ENCODE assay signal across 8 mouse cellular contexts in genomic region chr19:53943802-53944785, GRCm38 (mm10). TPM values are rescaled to one million over a fixed set of nuclear protein-coding genes. Genes with fewer than 3 reads are reported as not detected.
DNase-seq lines count a peak whose midpoint lies in the region; ATAC-seq lines count a peak whose summit lies in the region.

Shoc2 (plus strand) TSS chr19:53944306.
Bbip1 (minus strand) TSS chr19:53944627.

- intact Hi-C loops in heart, postnatal 14 days (cut with DNase I): loop anchor here (2.0 to 10.0 kb wide), 3 partner anchors 41 to 1251 kb away; partner anchors contain the start of gene Smndc1

- H3K27me3 ChIP-seq in forebrain, embryonic 14.5 days (replicated peaks; ENCODE audit: control insufficient read depth, insufficient read depth, low read length): no peaks in the 10 kb centered on the region
- no peaks in the 10 kb centered on the region for H3K27me3 ChIP-seq in neural tube, embryonic 15.5 days (replicated peaks)

- H3K36me3 ChIP-seq in forebrain, embryonic 14.5 days (ENCODE audit: control insufficient read depth, insufficient read depth, low read length): peaks cover 7% of the 10 kb centered on the region
- H3K36me3 ChIP-seq in neural tube, embryonic 15.5 days: no peaks in the 10 kb centered on the region

- H3K9me3 ChIP-seq in forebrain, embryonic 14.5 days (replicated peaks; ENCODE audit: control insufficient read depth, low read length): no peaks in the 10 kb centered on the region
- no peaks in the 10 kb centered on the region for H3K9me3 ChIP-seq in neural tube, embryonic 15.5 days (replicated peaks)

- under 1% methylated on average over 56 of the region's 62 CpGs for WGBS in forebrain, embryonic 14.5 days
- WGBS in neural tube, embryonic 15.5 days: under 1% methylated on average over 60 of the region's 62 CpGs

- H3K4me3 ChIP-seq in forebrain, embryonic 14.5 days (ENCODE audit: low read depth, low read length): peak within 1 kb of the TSS; percentile 85
- H3K4me3 ChIP-seq in neural tube, embryonic 15.5 days (replicated peaks): peak within 1 kb of the TSS; percentile 95

- peak within 1 kb of the TSS; percentile 94 for H3K9ac ChIP-seq in forebrain, embryonic 14.5 days (ENCODE audit: low read length)
- peak within 1 kb of the TSS; percentile 94 for H3K9ac ChIP-seq in neural tube, embryonic 15.5 days (replicated peaks)

- peak; percentile 95 for ATAC-seq in forebrain, embryonic 14.5 days
- peak; percentile 96 for ATAC-seq in neural tube, embryonic 15.5 days (ENCODE audit: low FRiP score)

- peak; percentile 99 for DNase-seq in ES-CJ7 (ENCODE audit: low read depth, low spot score)
- peak; percentile 99 for DNase-seq in cerebellum, adult 11 months
- peak; percentile 100 for DNase-seq in forebrain, embryonic 14.5 days (ENCODE audit: low spot score)
- peak; percentile 97 to 98 for DNase-seq in heart, postnatal 14 days
- DNase-seq in layer of hippocampus, adult 11-12 months (ENCODE audit: low spot score): peak; percentile 99
- DNase-seq in lung, adult 18-20 months: peak; percentile 99
- DNase-seq in testis, postnatal 14 days (ENCODE audit: low spot score): peak; percentile 99

- peak within 1 kb of the TSS; percentile 58 for H3K4me2 ChIP-seq in forebrain, embryonic 14.5 days (ENCODE audit: low read length)
- H3K4me2 ChIP-seq in neural tube, embryonic 15.5 days: peak within 1 kb of the TSS; percentile 67

- H3K27ac ChIP-seq in forebrain, embryonic 14.5 days (ENCODE audit: low read depth, low read length): peak within 1 kb of the TSS; percentile 96
- H3K27ac ChIP-seq in neural tube, embryonic 15.5 days (replicated peaks): peak within 1 kb of the TSS; percentile 99

- H3K4me1 ChIP-seq in forebrain, embryonic 14.5 days (ENCODE audit: control insufficient read depth, insufficient read depth, low read length): peaks cover 12% of the 10 kb centered on the region
- peaks cover 22% of the 10 kb centered on the region for H3K4me1 ChIP-seq in neural tube, embryonic 15.5 days

RNA-seq across cellular contexts. Expression of gene Shoc2, which starts in this region (rescaled TPM):
- 49.6 and 61.1 TPM in 2 replicates for polyA plus RNA-seq in forebrain, embryonic 14.5 days (2014; fragmentation: Nextera tagmentation; extraction: Ambion mirVana)
- total RNA-seq in heart, postnatal 14 days (2021): 10 to 100 TPM; 30.2 to 34.4 TPM
- 58.4 and 59.4 TPM in 2 replicates for polyA plus RNA-seq in neural tube, embryonic 15.5 days (2015; fragmentation: Nextera tagmentation; extraction: Ambion mirVana)

RNA-seq across cellular contexts. Expression of gene Bbip1, which starts in this region (rescaled TPM):
- 174 and 180 TPM in 2 replicates for polyA plus RNA-seq in forebrain, embryonic 14.5 days (2014; fragmentation: Nextera tagmentation; extraction: Ambion mirVana)
- total RNA-seq in heart, postnatal 14 days (2021): 10 to 100 TPM; 35.3 to 35.8 TPM
- polyA plus RNA-seq in neural tube, embryonic 15.5 days (2015; fragmentation: Nextera tagmentation; extraction: Ambion mirVana): 115 and 135 TPM in 2 replicates

Comparison
In these comparisons a context has a peak if more than half of its experiments do, and no peak if none do; other contexts are left out.
1. Peak in every context shown above with its lines: DNase-seq, ATAC-seq, H3K4me3 ChIP-seq and H3K27ac ChIP-seq.